Mouse (Mus musculus) telencephalon, adult 2 months (tissue): ENCODE results near the gene Armc6.
A peak's percentile ranks its signal among the peaks of the same experiment; 100 is the strongest.
"Not testable (repeated sequence)": the region's sequence is repeated elsewhere in the genome, so short reads cannot be mapped to it uniquely, and the experiment has no call there.

ENCODE experiments used
- DNase-seq: peaks from one replicate; pipeline ENCODE4 v3.0.0-alpha.2; 2011; ENCODE audit warnings: low read depth, low spot score

Gene Armc6

GRCm38 (mm10) chr8:70230837-70231236 lies 3.4 kb downstream of the Armc6 start:
- DNase-seq = no peak

GRCm38 (mm10) chr8:70227997-70228396 lies 6.3 kb downstream of the Armc6 start:
- no peak for DNase-seq

- no peak for DNase-seq
Observed at GRCm38 (mm10) chr8:70223341-70223740, 10.9 kb downstream of the Armc6 start.

- DNase-seq = no peak
Observed at GRCm38 (mm10) chr8:70222041-70222440, 12.2 kb downstream of the Armc6 start.

- no peak for DNase-seq
Observed at GRCm38 (mm10) chr8:70220911-70221310, 13.4 kb downstream of the Armc6 start.

GRCm38 (mm10) chr8:70220236-70220840 lies 13.9 kb downstream of the Armc6 start:
- DNase-seq = no peak

- DNase-seq = peak; percentile 15
Observed at GRCm38 (mm10) chr8:70219107-70219684, 15.1 kb downstream of the Armc6 start.

- no peak for DNase-seq
Observed at GRCm38 (mm10) chr8:70217441-70217840, 16.8 kb downstream of the Armc6 start.

- DNase-seq = peak; percentile 50
Observed at GRCm38 (mm10) chr8:70216566-70216965, 17.7 kb downstream of the Armc6 start.

GRCm38 (mm10) chr8:70216161-70216560 lies 18.1 kb downstream of the Armc6 start:
- not testable (repeated sequence) for DNase-seq

GRCm38 (mm10) chr8:70215092-70215491 lies 19.2 kb downstream of the Armc6 start:
- DNase-seq = no peak

- no peak for DNase-seq
Observed at GRCm38 (mm10) chr8:70214411-70214810, 19.9 kb downstream of the Armc6 start.

GRCm38 (mm10) chr8:70212112-70213055 lies 21.9 kb downstream of the Armc6 start, which contains the start of gene Slc25a42:
Slc25a42 (minus strand) TSS chr8:70212305.
- peak; percentile 100 for DNase-seq

GRCm38 (mm10) chr8:70211726-70212111 lies 22.5 kb downstream of the Armc6 start:
- no peak for DNase-seq

GRCm38 (mm10) chr8:70211275-70211674 lies 23.0 kb downstream of the Armc6 start:
- no peak for DNase-seq

GRCm38 (mm10) chr8:70210538-70210937 lies 23.7 kb downstream of the Armc6 start:
- DNase-seq = peak; percentile 53

- DNase-seq = no peak
Observed at GRCm38 (mm10) chr8:70208130-70208529, 26.1 kb downstream of the Armc6 start.

GRCm38 (mm10) chr8:70204757-70205156 lies 29.5 kb downstream of the Armc6 start:
- no peak for DNase-seq

GRCm38 (mm10) chr8:70203072-70203471 lies 31.2 kb downstream of the Armc6 start:
- DNase-seq = peak; percentile 33

GRCm38 (mm10) chr8:70201417-70201816 lies 32.8 kb downstream of the Armc6 start:
- DNase-seq = no peak

- peak; percentile 59 for DNase-seq
Observed at GRCm38 (mm10) chr8:70200098-70200681, 34.1 kb downstream of the Armc6 start.

GRCm38 (mm10) chr8:70197603-70198002 lies 36.7 kb downstream of the Armc6 start:
- no peak for DNase-seq
